Mouse (Mus musculus): ENCODE data around the gene Esp31. TPM values are rescaled to one million over a fixed set of nuclear protein-coding genes. Genes with fewer than 3 reads are reported as not detected.

Gene Esp31
- polyA plus RNA-seq (2014; fragmentation: Nextera tagmentation; extraction: Ambion mirVana) = not detected in 2 replicates

- H3K4me3 ChIP-seq (ENCODE audit: low read depth, low read length) = no peak within 1 kb of the TSS
- no peaks in the 10 kb centered on the region for H3K27me3 ChIP-seq (replicated peaks; ENCODE audit: control insufficient read depth, insufficient read depth, low read length)
- H3K9ac ChIP-seq (ENCODE audit: low read length) = no peak within 1 kb of the TSS
- H3K4me1 ChIP-seq (ENCODE audit: control insufficient read depth, insufficient read depth, low read length) = no peaks in the 10 kb centered on the region
- DNase-seq (ENCODE audit: low spot score) = no peak
- WGBS = 77% methylated on average over 2 of the region's 2 CpGs
- no peak for ATAC-seq
- no peak within 1 kb of the TSS for H3K4me2 ChIP-seq (ENCODE audit: low read length)
- no peaks in the 10 kb centered on the region for H3K36me3 ChIP-seq (ENCODE audit: control insufficient read depth, insufficient read depth, low read length)
- H3K27ac ChIP-seq (ENCODE audit: low read depth, low read length) = no peak within 1 kb of the TSS
- H3K9me3 ChIP-seq (replicated peaks; ENCODE audit: control insufficient read depth, low read length) = peaks cover 6% of the 10 kb centered on the region; the same call in 1 of the 2 replicates
These were observed at the start of gene Esp31 for GRCm38 (mm10) chr17:38639147-38639546. Gene Esp31 (plus strand): TSS chr17:38639447.

Other genes starting within 250 kb of the Esp31 start
- not detected in 2 replicates for gene Esp36, start 219.3 kb upstream of the Esp31 start, polyA plus RNA-seq (2014; fragmentation: Nextera tagmentation; extraction: Ambion mirVana)
- not detected in 2 replicates for gene Esp34, start 85.3 kb upstream of the Esp31 start, polyA plus RNA-seq (2014; fragmentation: Nextera tagmentation; extraction: Ambion mirVana)